Mouse (Mus musculus) spleen, adult 2 months (tissue): ENCODE data around the gene Cdhr3. TPM values are rescaled to one million over a fixed set of nuclear protein-coding genes. Genes with fewer than 3 reads are reported as not detected.

Experiments
- DNase-seq, 2 experiments: peaks; one replicate each; pipeline versions ENCODE4 v3.0.0 to v3.0.0-alpha.2; 2012 to 2021; ENCODE audit warnings: low spot score in 2 of 2, low read depth in 1 of 2
- H3K27ac ChIP-seq: fragments of 200-500 bp; 2 replicates; pipeline ENCODE4 v1.5.1; 2012; ENCODE audit warnings: low read length, inconsistent platforms; ENCODE audit not compliant: insufficient read depth
- H3K27me3 ChIP-seq: fragments of 200-500 bp; 2 replicates; pipeline ENCODE4 v1.6.1; 2012; ENCODE audit warnings: mild to moderate bottlenecking, moderate library complexity, low read length, inconsistent platforms; ENCODE audit not compliant: control insufficient read depth, insufficient read depth
- H3K36me3 ChIP-seq: fragments of 200-500 bp; 2 replicates; pipeline ENCODE4 v1.6.1; 2012; ENCODE audit warnings: mild to moderate bottlenecking, low read length, inconsistent platforms; ENCODE audit not compliant: control insufficient read depth, insufficient read depth
- H3K4me1 ChIP-seq: fragments of 200-500 bp; 2 replicates; pipeline ENCODE4 v1.6.1; 2011; ENCODE audit warnings: inconsistent platforms; ENCODE audit not compliant: control insufficient read depth, insufficient read depth, insufficient read length
- H3K4me3 ChIP-seq: fragments of 200-500 bp; 2 replicates; pipeline ENCODE4 v1.5.1; 2011; ENCODE audit warnings: mild to moderate bottlenecking, inconsistent platforms; ENCODE audit not compliant: insufficient read depth, insufficient read length; ENCODE audit errors: extremely low read depth
- CTCF ChIP-seq: fragments of 200-500 bp; IDR thresholded peaks from 2 replicates; pipeline ENCODE4 v1.5.1; 2011; ENCODE audit warnings: mild to moderate bottlenecking, inconsistent platforms; ENCODE audit not compliant: insufficient read depth, insufficient read length, insufficient replicate concordance; ENCODE audit errors: extremely low read depth
- POLR2A ChIP-seq: fragments of 200-500 bp; IDR thresholded peaks from 2 replicates; pipeline ENCODE4 v1.6.1; 2011; ENCODE audit warnings: low read depth, low read length, inconsistent platforms
- WGBS: fragments of 180-500 bp; shearing (Covaris S2); methylation state at CpG from one replicate; pipeline ENCODE4 v1.1.7; 2018; 5-methylcytosine and 5-hydroxymethylcytosine counted together
- polyA plus RNA-seq: library from polyadenylated mRNA; depleted of rRNA; stranded (reverse); fragments of >200 nt; gene quantifications from 2 replicates; pipeline ENCODE4 v1.2.3, GENCODE M21; 2012

Gene Cdhr3
- polyA plus RNA-seq, 1 experiment, result 0.28 TPM

DNA sequence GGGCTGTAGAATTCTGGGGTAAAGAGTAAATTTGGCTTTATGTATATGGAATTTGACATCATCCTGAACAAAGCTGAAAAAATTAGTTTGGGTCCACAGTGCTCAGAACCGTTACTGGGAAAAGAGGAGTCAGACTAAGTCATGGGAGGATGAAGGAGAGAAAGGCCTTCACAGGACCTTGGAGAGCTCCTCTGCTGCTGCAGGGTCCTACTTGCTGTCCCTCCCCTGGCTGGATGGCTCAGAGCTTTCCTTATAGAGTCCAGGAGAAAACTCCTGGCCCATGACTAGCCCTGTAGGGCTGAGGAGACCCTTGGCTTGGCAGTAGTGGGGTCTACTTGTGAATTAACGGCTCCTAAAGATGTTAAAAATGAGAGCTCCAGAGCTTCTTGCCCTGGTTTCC is 8.0 kb downstream of the Cdhr3 start:
- no peak for DNase-seq
- no peaks in the 10 kb centered on the region for H3K36me3 ChIP-seq
- no peak overlapping the region for H3K27ac ChIP-seq
- H3K27me3 ChIP-seq, result no peaks in the 10 kb centered on the region
- WGBS, result 36% methylated on average over 2 of the region's 2 CpGs
- no peak overlapping the region for H3K4me3 ChIP-seq
- TF ChIP-seq POLR2A (no peak), CTCF (no peak)
- no peaks in the 10 kb centered on the region for H3K4me1 ChIP-seq

DNA sequence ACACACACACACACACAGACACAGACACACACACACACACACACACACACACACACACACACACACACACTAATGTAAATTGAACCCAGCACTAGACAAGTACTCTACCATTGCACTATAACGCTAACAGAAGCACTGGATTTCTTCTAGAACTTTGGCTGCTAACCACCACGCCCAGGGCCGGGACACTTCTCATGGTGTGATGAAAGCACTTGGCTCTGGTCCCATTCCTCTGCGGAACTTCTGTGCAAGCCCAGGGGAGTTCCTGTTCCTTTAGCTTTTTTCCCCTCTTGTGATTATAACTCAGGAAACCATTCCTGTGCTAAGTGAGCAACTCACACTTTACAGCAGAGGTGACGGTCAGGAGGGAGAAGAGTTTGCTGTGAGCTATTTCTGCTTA is 9.3 kb downstream of the Cdhr3 start:
- Histone ChIP-seq H3K4me3 (no peak overlapping the region), H3K27me3 (no peaks in the 10 kb centered on the region), H3K36me3 (no peaks in the 10 kb centered on the region), H3K27ac (no peak overlapping the region), H3K4me1 (no peaks in the 10 kb centered on the region)
- TF ChIP-seq CTCF, result no peak
- no peak for TF ChIP-seq POLR2A
- 19% methylated on average over 5 of the region's 5 CpGs for WGBS
- DNase-seq, result no peak

- 33% methylated on average over 3 of the region's 3 CpGs for WGBS
- TF ChIP-seq POLR2A (no peak), CTCF (no peak)
- H3K36me3 ChIP-seq, result no peaks in the 10 kb centered on the region
- no peak for DNase-seq
- H3K4me3 ChIP-seq, result no peak overlapping the region
- no peak overlapping the region for H3K27ac ChIP-seq
- H3K27me3 ChIP-seq, result no peaks in the 10 kb centered on the region
- no peaks in the 10 kb centered on the region for H3K4me1 ChIP-seq
Measured at GRCm38 (mm10) chr12:33076309-33076708, 16.4 kb downstream of the Cdhr3 start.

GRCm38 (mm10) chr12:33071901-33072672 is 20.6 kb downstream of the Cdhr3 start:
- no peak overlapping the region for H3K27ac ChIP-seq
- WGBS, result 80% methylated on average over 8 of the region's 8 CpGs
- H3K4me3 ChIP-seq, result no peak overlapping the region
- H3K36me3 ChIP-seq, result no peaks in the 10 kb centered on the region
- no peaks in the 10 kb centered on the region for H3K27me3 ChIP-seq
- no peaks in the 10 kb centered on the region for H3K4me1 ChIP-seq
- TF ChIP-seq POLR2A, result no peak
- no peak for TF ChIP-seq CTCF
- DNase-seq, result no peak

- Histone ChIP-seq H3K36me3 (no peaks in the 10 kb centered on the region), H3K27me3 (no peaks in the 10 kb centered on the region), H3K27ac (no peak overlapping the region), H3K4me1 (no peaks in the 10 kb centered on the region), H3K4me3 (no peak overlapping the region)
- no peak for DNase-seq
- 84% methylated on average over 2 of the region's 2 CpGs for WGBS
- TF ChIP-seq CTCF (no peak), POLR2A (no peak)
Measured at GRCm38 (mm10) chr12:33068977-33069376, 23.7 kb downstream of the Cdhr3 start.

DNA sequence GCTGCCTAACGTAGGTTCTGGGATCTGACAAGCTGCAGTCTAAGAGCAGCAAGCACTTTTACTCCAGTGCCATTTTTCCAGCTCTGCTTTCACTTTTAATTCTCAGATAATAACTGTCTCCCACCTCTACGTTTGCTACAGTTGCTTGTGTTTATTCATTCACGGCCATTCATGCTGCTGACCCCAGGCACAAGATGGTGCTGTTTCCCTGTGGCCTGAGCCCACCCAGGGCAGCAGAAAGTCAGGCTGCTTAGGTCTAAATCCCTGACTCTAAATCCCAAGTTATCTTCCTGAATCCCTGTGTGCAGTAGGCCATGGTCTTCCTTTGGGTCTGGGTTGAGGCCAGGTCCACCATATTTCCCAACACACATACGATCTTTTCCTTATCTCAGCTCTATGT is 26.3 kb downstream of the Cdhr3 start:
- H3K4me3 ChIP-seq, result no peak overlapping the region

DNA sequence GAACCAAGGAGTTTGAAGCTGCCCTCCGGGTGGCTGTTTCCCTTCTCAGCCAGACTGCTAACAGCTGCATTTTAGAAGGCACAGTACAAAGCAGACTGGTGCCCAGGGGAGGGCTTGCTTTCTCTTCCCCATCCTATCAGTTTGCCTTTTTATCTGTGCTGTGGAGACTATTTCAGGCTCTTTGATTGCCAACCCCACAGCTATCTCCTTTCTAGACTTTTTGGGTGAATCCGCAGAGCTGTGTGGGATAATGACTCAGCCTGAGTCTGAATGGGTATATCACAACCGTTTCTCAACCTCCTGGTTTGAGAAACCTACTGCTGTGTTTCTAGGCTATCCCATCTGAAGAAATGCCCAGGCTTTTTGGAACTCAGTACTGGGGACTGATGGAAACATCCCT is 27.5 kb downstream of the Cdhr3 start:
- Histone ChIP-seq H3K4me3 (no peak overlapping the region), H3K36me3 (no peaks in the 10 kb centered on the region), H3K27ac (no peak overlapping the region), H3K27me3 (no peaks in the 10 kb centered on the region), H3K4me1 (no peaks in the 10 kb centered on the region; the same call in 1 of the 2 replicates)
- WGBS, result 64% methylated on average over 3 of the region's 3 CpGs
- no peak for DNase-seq
- TF ChIP-seq CTCF (no peak), POLR2A (no peak)

More for the DNA sequence above, 26.3 kb downstream of the Cdhr3 start:
- DNase-seq, result no peak
- TF ChIP-seq CTCF (peak; percentile 4; the same call in 1 of the 2 replicates), POLR2A (no peak)
- WGBS, result 88% methylated on average over 4 of the region's 4 CpGs
- H3K36me3 ChIP-seq, result no peaks in the 10 kb centered on the region
- H3K27ac ChIP-seq, result no peak overlapping the region
- no peaks in the 10 kb centered on the region; the same call in 1 of the 2 replicates for H3K4me1 ChIP-seq
- no peaks in the 10 kb centered on the region for H3K27me3 ChIP-seq
